Mouse (Mus musculus): ENCODE data around the gene A630001G21Rik. TPM values are rescaled to one million over a fixed set of nuclear protein-coding genes. Genes with fewer than 3 reads are reported as not detected.

The A630001G21Rik gene
- total and polyA plus RNA-seq, 3 experiments, result 15.4 to 24.0 TPM; not detected in 1

DNA sequence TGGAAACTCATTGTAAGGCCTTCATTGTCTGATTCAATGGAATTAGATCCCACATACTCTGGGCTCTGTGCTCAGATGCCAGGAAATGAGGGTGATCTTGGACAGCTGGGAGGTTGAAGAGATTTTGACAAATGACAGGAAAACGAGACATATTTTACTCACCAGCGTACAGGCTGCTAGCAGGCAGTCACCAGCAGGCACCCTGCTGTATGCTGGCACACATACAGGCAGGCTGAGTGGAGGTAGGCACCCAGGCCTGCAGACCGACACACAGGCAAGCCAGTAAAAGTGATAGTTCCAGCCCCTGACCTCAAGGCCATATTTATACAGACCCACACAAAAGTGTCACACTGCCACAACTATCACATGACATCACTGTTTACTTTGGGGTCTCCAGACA, 82.8 kb downstream of the A630001G21Rik start:
- TF ChIP-seq SIN3A (IDR thresholded peaks at IDR 0.05; ENCODE audit: low read length), result no peak
- TF ChIP-seq ELF1 (IDR thresholded peaks at IDR 0.05; ENCODE audit: low read depth, low read length), result no peak
- no peak for TF ChIP-seq NELFE (IDR thresholded peaks at IDR 0.05; ENCODE audit: low read depth, low read length)
- TF ChIP-seq ZC3H11A (IDR thresholded peaks at IDR 0.05; ENCODE audit: low read depth, low read length), result no peak
- TF ChIP-seq MYB (IDR thresholded peaks at IDR 0.05; ENCODE audit: low read depth, low read length), result no peak
- no peak for TF ChIP-seq MYC (IDR thresholded peaks at IDR 0.05; ENCODE audit: low read depth, low read length)
- no peak for TF ChIP-seq CTCF (IDR thresholded peaks at IDR 0.05 in 2 of 3, conservative IDR thresholded peaks at IDR 0.05 in 1 of 3; ENCODE audit: control insufficient read depth in 1 of 3, insufficient read depth in 1 of 3, low read depth in 2 of 3, low read length in 3 of 3, poor library complexity in 1 of 3, severe bottlenecking in 1 of 3)
- no peak for TF ChIP-seq UBTF (IDR thresholded peaks at IDR 0.05; ENCODE audit: borderline replicate concordance, insufficient read depth, low read depth, low read length)
- TF ChIP-seq GABPA (IDR thresholded peaks at IDR 0.05; ENCODE audit: low read depth, low read length), result no peak
- TF ChIP-seq MAFK (IDR thresholded peaks at IDR 0.05; ENCODE audit: borderline replicate concordance, low read depth, low read length), result no peak
- no peak for TF ChIP-seq EP300 (IDR thresholded peaks at IDR 0.05; ENCODE audit: low read depth in 1 of 2, low read length in 2 of 2)
- TF ChIP-seq TAL1 (IDR thresholded peaks at IDR 0.05; ENCODE audit: low read length), result no peak
- no peak for TF ChIP-seq RAD21 (IDR thresholded peaks at IDR 0.05; ENCODE audit: low read depth, low read length)
- no peak for TF ChIP-seq TBP (IDR thresholded peaks at IDR 0.05; ENCODE audit: low read depth, low read length)
- no peak for TF ChIP-seq POLR2A (IDR thresholded peaks at IDR 0.05; ENCODE audit: control insufficient read depth in 1 of 2, insufficient read depth in 1 of 2, low read depth in 1 of 2, low read length in 2 of 2, poor library complexity in 1 of 2)
- TF ChIP-seq CHD2 (IDR thresholded peaks at IDR 0.05; ENCODE audit: low read length), result no peak
- TF ChIP-seq KAT2A (conservative IDR thresholded peaks at IDR 0.05; ENCODE audit: low read depth, low read length), result no peak
- TF ChIP-seq HCFC1 (IDR thresholded peaks at IDR 0.05; ENCODE audit: low read depth, low read length), result no peak
- TF ChIP-seq BHLHE40 (IDR thresholded peaks at IDR 0.05; ENCODE audit: borderline replicate concordance, low read depth, low read length), result no peak
- no peak for TF ChIP-seq SMC3 (IDR thresholded peaks at IDR 0.05; ENCODE audit: low read depth, low read length)
- Histone ChIP-seq H3K27me3 (ENCODE audit: control insufficient read depth in 1 of 2, insufficient read depth in 2 of 2, low read length in 2 of 2) (no peaks in the 10 kb centered on the region), H3K4me3 (ENCODE audit: control insufficient read depth in 1 of 2, insufficient read depth in 1 of 2, low read depth in 2 of 2, low read length in 2 of 2) (no peak overlapping the region), H3K9me3 (replicated peaks; ENCODE audit: insufficient read depth, low read length) (no peaks in the 10 kb centered on the region), H3K79me2 (ENCODE audit: control insufficient read depth, insufficient read depth, low read length, poor library complexity) (no peaks in the 10 kb centered on the region), H3K9ac (ENCODE audit: control insufficient read depth, low read depth, low read length, poor library complexity, severe bottlenecking) (no peak overlapping the region), H3K27ac (ENCODE audit: control insufficient read depth, low read depth, low read length) (no peak overlapping the region), H3K4me1 (ENCODE audit: control insufficient read depth in 1 of 2, insufficient read depth in 2 of 2, low read length in 2 of 2) (peaks cover 15 to 26% of the 10 kb centered on the region in 2 experiments), H3K36me3 (ENCODE audit: control insufficient read depth in 1 of 2, insufficient read depth in 2 of 2, low read length in 2 of 2) (peaks cover 0 to 33% of the 10 kb centered on the region in 2 experiments; a peak in 2 of 4 replicates)
- no peak for DNase-seq (ENCODE audit: low read depth, low spot score)

GRCm38 (mm10) chr1:85693280-85693679, 85.2 kb downstream of the A630001G21Rik start:
- no peak overlapping the region for H3K4me3 ChIP-seq (ENCODE audit: control insufficient read depth in 1 of 2, insufficient read depth in 1 of 2, low read depth in 2 of 2, low read length in 2 of 2)
- peaks cover 9 to 17% of the 10 kb centered on the region in 2 experiments for H3K4me1 ChIP-seq (ENCODE audit: control insufficient read depth in 1 of 2, insufficient read depth in 2 of 2, low read length in 2 of 2)
- no peaks in the 10 kb centered on the region for H3K79me2 ChIP-seq (ENCODE audit: control insufficient read depth, insufficient read depth, low read length, poor library complexity)
- no peaks in the 10 kb centered on the region for H3K27me3 ChIP-seq (ENCODE audit: control insufficient read depth in 1 of 2, insufficient read depth in 2 of 2, low read length in 2 of 2)
- peak; percentile 85 for DNase-seq (ENCODE audit: low read depth, low spot score)
- H3K9me3 ChIP-seq (replicated peaks; ENCODE audit: insufficient read depth, low read length), result no peaks in the 10 kb centered on the region
- peaks cover 0 to 27% of the 10 kb centered on the region in 2 experiments; a peak in 2 of 4 replicates for H3K36me3 ChIP-seq (ENCODE audit: control insufficient read depth in 1 of 2, insufficient read depth in 2 of 2, low read length in 2 of 2)
- H3K9ac ChIP-seq (ENCODE audit: control insufficient read depth, low read depth, low read length, poor library complexity, severe bottlenecking), result no peak overlapping the region
- H3K27ac ChIP-seq (ENCODE audit: control insufficient read depth, low read depth, low read length), result peak overlapping the region; percentile 70
- TF ChIP-seq USF2 (IDR thresholded peaks at IDR 0.05; ENCODE audit: borderline replicate concordance in 1 of 2, insufficient read depth in 1 of 2, low read depth in 1 of 2, low read length in 2 of 2) (no peak), E2F4 (IDR thresholded peaks at IDR 0.05; ENCODE audit: borderline replicate concordance, low read depth, low read length) (no peak), ZKSCAN1 (IDR thresholded peaks at IDR 0.05; ENCODE audit: low read depth, low read length) (no peak), TCF12 (IDR thresholded peaks at IDR 0.05; ENCODE audit: low read depth, low read length) (peak; percentile 78), GATA1 (IDR thresholded peaks at IDR 0.05; ENCODE audit: low read depth, low read length) (peak; percentile 84), SMC3 (IDR thresholded peaks at IDR 0.05; ENCODE audit: low read depth, low read length) (no peak), TBP (IDR thresholded peaks at IDR 0.05; ENCODE audit: low read depth, low read length) (peak; percentile 27; the same call in 1 of the 2 replicates), HCFC1 (IDR thresholded peaks at IDR 0.05; ENCODE audit: low read depth, low read length) (no peak), MAZ (IDR thresholded peaks at IDR 0.05; ENCODE audit: low read depth, low read length) (no peak), CTCF (IDR thresholded peaks at IDR 0.05 in 2 of 3, conservative IDR thresholded peaks at IDR 0.05 in 1 of 3; ENCODE audit: control insufficient read depth in 1 of 3, insufficient read depth in 1 of 3, low read depth in 2 of 3, low read length in 3 of 3, poor library complexity in 1 of 3, severe bottlenecking in 1 of 3) (no peak), ETS1 (IDR thresholded peaks at IDR 0.05; ENCODE audit: low read depth, low read length) (peak; percentile 42; the same call in 1 of the 2 replicates), POLR2AphosphoS2 (IDR thresholded peaks at IDR 0.05; ENCODE audit: low read length) (no peak), MYB (IDR thresholded peaks at IDR 0.05; ENCODE audit: low read depth, low read length) (no peak), MAFK (IDR thresholded peaks at IDR 0.05; ENCODE audit: borderline replicate concordance, low read depth, low read length) (peak; percentile 77), MAX (IDR thresholded peaks at IDR 0.05; ENCODE audit: low read length) (no peak), TAL1 (IDR thresholded peaks at IDR 0.05; ENCODE audit: low read length) (peak; percentile 75), RCOR1 (IDR thresholded peaks at IDR 0.05; ENCODE audit: low read depth, low read length) (peak; percentile 52; the same call in 1 of the 2 replicates), RAD21 (IDR thresholded peaks at IDR 0.05; ENCODE audit: low read depth, low read length) (no peak), EP300 (IDR thresholded peaks at IDR 0.05; ENCODE audit: low read depth in 1 of 2, low read length in 2 of 2) (peak; percentile 82 to 84), POLR2AphosphoS5 (IDR thresholded peaks at IDR 0.05; ENCODE audit: borderline replicate concordance, low read depth, low read length) (no peak)

All from MEL (cell line).